Comparison of ENCODE assay signal across 7 mouse cellular contexts in genomic region chr6:117880394-117880838, GRCm38 (mm10). TPM values are rescaled to one million over a fixed set of nuclear protein-coding genes. Genes with fewer than 3 reads are reported as not detected.
DNase-seq lines count a peak whose midpoint lies in the region; ATAC-seq and TF ChIP-seq lines count a peak whose summit lies in the region.

No protein-coding gene starts in this region.

- TF ChIP-seq CTCF in spleen, adult 2 months (IDR thresholded peaks at IDR 0.05; ENCODE audit: extremely low read depth, insufficient read depth, insufficient read length, insufficient replicate concordance) = no peak
- no peak for TF ChIP-seq CTCF in stomach, postnatal 0 days (IDR thresholded peaks at IDR 0.05; ENCODE audit: low read depth)

- no peak for ATAC-seq in limb, embryonic 13.5 days (ENCODE audit: low FRiP score, low read depth)
- no peak for ATAC-seq in stomach, postnatal 0 days (ENCODE audit: low FRiP score, low TSS enrichment)
- no peak for ATAC-seq in megakaryocyte-erythroid progenitor cell, adult 5-6 weeks (replicated peaks; ENCODE audit: low FRiP score, low TSS enrichment, poor library complexity, severe bottlenecking)

- H3K4me3 ChIP-seq in spleen, adult 2 months (ENCODE audit: extremely low read depth, insufficient read depth, insufficient read length) = peak overlapping the region; percentile 66
- peak overlapping the region; percentile 59 for H3K4me3 ChIP-seq in forebrain, embryonic 10.5 days
- peak overlapping the region; percentile 54 for H3K4me3 ChIP-seq in limb, embryonic 13.5 days
- peak overlapping the region; percentile 51 for H3K4me3 ChIP-seq in stomach, postnatal 0 days (ENCODE audit: low read depth, low read length)

- H3K27ac ChIP-seq in spleen, adult 2 months (ENCODE audit: insufficient read depth, low read length) = peak overlapping the region; percentile 93
- H3K27ac ChIP-seq in forebrain, embryonic 10.5 days = peak overlapping the region; percentile 99
- H3K27ac ChIP-seq in limb, embryonic 13.5 days = peak overlapping the region; percentile 98
- peak overlapping the region; percentile 99 for H3K27ac ChIP-seq in stomach, postnatal 0 days (replicated peaks)

- no peaks in the 10 kb centered on the region for H3K27me3 ChIP-seq in spleen, adult 2 months (ENCODE audit: control insufficient read depth, insufficient read depth, low read length)
- no peaks in the 10 kb centered on the region for H3K27me3 ChIP-seq in forebrain, embryonic 10.5 days (ENCODE audit: poor library complexity, severe bottlenecking)
- no peaks in the 10 kb centered on the region for H3K27me3 ChIP-seq in limb, embryonic 13.5 days
- H3K27me3 ChIP-seq in stomach, postnatal 0 days (ENCODE audit: control insufficient read depth, insufficient read depth, low read length) = no peaks in the 10 kb centered on the region

- peak overlapping the region; percentile 68 for H3K4me2 ChIP-seq in limb, embryonic 13.5 days (replicated peaks)
- peak overlapping the region; percentile 65 for H3K4me2 ChIP-seq in stomach, postnatal 0 days (replicated peaks; ENCODE audit: low read depth)

- no peaks in the 10 kb centered on the region for H3K36me3 ChIP-seq in spleen, adult 2 months (ENCODE audit: control insufficient read depth, insufficient read depth, low read length)
- no peaks in the 10 kb centered on the region for H3K36me3 ChIP-seq in forebrain, embryonic 10.5 days (replicated peaks)
- H3K36me3 ChIP-seq in limb, embryonic 13.5 days = no peaks in the 10 kb centered on the region
- H3K36me3 ChIP-seq in stomach, postnatal 0 days (ENCODE audit: control insufficient read depth, insufficient read depth, low read length) = no peaks in the 10 kb centered on the region

- WGBS in spleen, adult 2 months = 33% methylated on average over 3 of the region's 3 CpGs
- 71% methylated on average over 3 of the region's 3 CpGs for WGBS in forebrain, embryonic 10.5 days
- WGBS in limb, embryonic 13.5 days = 42% methylated on average over 3 of the region's 3 CpGs
- 32% methylated on average over 3 of the region's 3 CpGs for WGBS in stomach, postnatal 0 days

- no peaks in the 10 kb centered on the region for H3K9me3 ChIP-seq in forebrain, embryonic 10.5 days
- no peaks in the 10 kb centered on the region for H3K9me3 ChIP-seq in limb, embryonic 13.5 days
- no peaks in the 10 kb centered on the region for H3K9me3 ChIP-seq in stomach, postnatal 0 days (ENCODE audit: control insufficient read depth, low read length)

- TF ChIP-seq EP300 in stomach, postnatal 0 days (optimal IDR thresholded peaks at IDR 0.05) = no peak

- H3K4me1 ChIP-seq in spleen, adult 2 months (ENCODE audit: control insufficient read depth, insufficient read depth, insufficient read length) = peaks cover 16% of the 10 kb centered on the region
- peaks cover 25% of the 10 kb centered on the region for H3K4me1 ChIP-seq in forebrain, embryonic 10.5 days
- H3K4me1 ChIP-seq in limb, embryonic 13.5 days = peaks cover 12% of the 10 kb centered on the region
- no peaks in the 10 kb centered on the region; the same call in 1 of the 2 replicates for H3K4me1 ChIP-seq in stomach, postnatal 0 days (replicated peaks; ENCODE audit: control insufficient read depth, insufficient read depth)

- TF ChIP-seq POLR2A in spleen, adult 2 months (IDR thresholded peaks at IDR 0.05; ENCODE audit: low read depth, low read length) = no peak

- no peak for DNase-seq in spleen, adult 2 months (ENCODE audit: low read depth in 1 of 2, low spot score in 2 of 2)
- no peak for DNase-seq in spleen, adult 18-20 months
- no peak for DNase-seq in forebrain, embryonic 10.5 days (ENCODE audit: extremely low spot score, low spot score)
- no peak for DNase-seq in stomach, postnatal 0 days (ENCODE audit: low spot score)
- DNase-seq in right cerebral cortex, postnatal 14 days = no peak

- H3K9ac ChIP-seq in limb, embryonic 13.5 days = no peak overlapping the region; the same call in 1 of the 2 replicates
- no peak overlapping the region; the same call in 1 of the 2 replicates for H3K9ac ChIP-seq in stomach, postnatal 0 days (ENCODE audit: low read length)

RNA-seq across cellular contexts. Expression of gene Zfp239, which starts 18.5 kb away (rescaled TPM):
- polyA plus RNA-seq in spleen, adult 2 months (2012; rRNA removed) = 1.4 and 1.9 TPM in 2 replicates
- polyA plus RNA-seq in forebrain, embryonic 10.5 days (2016; fragmentation: Nextera tagmentation; extraction: Ambion mirVana) = 13.6 and 14.8 TPM in 2 replicates
- 14.4 and 16.3 TPM in 2 replicates for polyA plus RNA-seq in limb, embryonic 13.5 days (2015; fragmentation: Nextera tagmentation; extraction: Ambion mirVana)
- 1.7 and 2.0 TPM in 2 replicates for polyA plus RNA-seq in stomach, postnatal 0 days (2015; fragmentation: Nextera tagmentation; extraction: Ambion mirVana)
- total RNA-seq in megakaryocyte-erythroid progenitor cell, adult 5-6 weeks (2014; fragmentation: Nextera tagmentation) = 7.3 and 8.1 TPM in 2 replicates
- total RNA-seq in megakaryocyte-erythroid progenitor cell, adult 5-6 weeks (2017) = 2.4 and 21.7 TPM in 2 replicates

RNA-seq across cellular contexts. Expression of gene Hnrnpf, which starts 19.7 kb away (rescaled TPM):
- polyA plus RNA-seq in spleen, adult 2 months (2012; rRNA removed) = 141 and 143 TPM in 2 replicates
- 890 and 940 TPM in 2 replicates for polyA plus RNA-seq in forebrain, embryonic 10.5 days (2016; fragmentation: Nextera tagmentation; extraction: Ambion mirVana)
- 668 and 681 TPM in 2 replicates for polyA plus RNA-seq in limb, embryonic 13.5 days (2015; fragmentation: Nextera tagmentation; extraction: Ambion mirVana)
- polyA plus RNA-seq in stomach, postnatal 0 days (2015; fragmentation: Nextera tagmentation; extraction: Ambion mirVana) = 388 and 401 TPM in 2 replicates
- 700 and 784 TPM in 2 replicates for total RNA-seq in megakaryocyte-erythroid progenitor cell, adult 5-6 weeks (2014; fragmentation: Nextera tagmentation)
- total RNA-seq in megakaryocyte-erythroid progenitor cell, adult 5-6 weeks (2017) = 1,626 and 1,721 TPM in 2 replicates

RNA-seq across cellular contexts. Expression of gene Zfp637, which starts 39.4 kb away (rescaled TPM):
- 13.7 and 14.9 TPM in 2 replicates for polyA plus RNA-seq in spleen, adult 2 months (2012; rRNA removed)
- 91.1 and 97.4 TPM in 2 replicates for polyA plus RNA-seq in forebrain, embryonic 10.5 days (2016; fragmentation: Nextera tagmentation; extraction: Ambion mirVana)
- polyA plus RNA-seq in limb, embryonic 13.5 days (2015; fragmentation: Nextera tagmentation; extraction: Ambion mirVana) = 183 and 189 TPM in 2 replicates
- polyA plus RNA-seq in stomach, postnatal 0 days (2015; fragmentation: Nextera tagmentation; extraction: Ambion mirVana) = 59.2 and 60.3 TPM in 2 replicates
- total RNA-seq in megakaryocyte-erythroid progenitor cell, adult 5-6 weeks (2014; fragmentation: Nextera tagmentation) = 42.5 and 68.1 TPM in 2 replicates
- 36.5 and 38.9 TPM in 2 replicates for total RNA-seq in megakaryocyte-erythroid progenitor cell, adult 5-6 weeks (2017)

RNA-seq across cellular contexts. Expression of gene Fxyd4, which starts 57.1 kb away (rescaled TPM):
- not detected in 2 replicates for polyA plus RNA-seq in spleen, adult 2 months (2012; rRNA removed)
- 2.0 and 2.5 TPM in 2 replicates for polyA plus RNA-seq in forebrain, embryonic 10.5 days (2016; fragmentation: Nextera tagmentation; extraction: Ambion mirVana)
- polyA plus RNA-seq in limb, embryonic 13.5 days (2015; fragmentation: Nextera tagmentation; extraction: Ambion mirVana) = 2.7 and 4.7 TPM in 2 replicates
- 4.2 and 5.8 TPM in 2 replicates for polyA plus RNA-seq in stomach, postnatal 0 days (2015; fragmentation: Nextera tagmentation; extraction: Ambion mirVana)
- not detected in 2 replicates for total RNA-seq in megakaryocyte-erythroid progenitor cell, adult 5-6 weeks (2014; fragmentation: Nextera tagmentation)
- total RNA-seq in megakaryocyte-erythroid progenitor cell, adult 5-6 weeks (2017) = not detected in 2 replicates
